9 mouse cellular contexts compared by ENCODE assay signal in genomic region chr6:41543411-41544050, GRCm38 (mm10). TPM values are rescaled to one million over a fixed set of nuclear protein-coding genes. Genes with fewer than 3 reads are reported as not detected.
A peak's percentile ranks its signal among the peaks of the same experiment; 100 is the strongest.
DNase-seq lines count a peak whose midpoint lies in the region; ATAC-seq and TF ChIP-seq lines count a peak whose summit lies in the region.
"Had no signal": no experiment of that assay in that cellular context is flagged by ENCODE, and none has a peak within 500 bp of the region (broad histone marks: within the 10 kb centered on the region; RNA-seq: fewer than 3 reads in every experiment).

No protein-coding gene starts in this region.

- peak overlapping the region; percentile 56 for H3K9ac ChIP-seq in heart, embryonic 14.5 days (ENCODE audit: low read length)
- H3K9ac ChIP-seq in ES-Bruce4 (ENCODE audit: low read depth, poor library complexity, severe bottlenecking) = peak overlapping the region; percentile 68
- H3K9ac ChIP-seq in forebrain, embryonic 12.5 days = peak overlapping the region; percentile 33; the same call in 1 of the 2 replicates
- no peak overlapping the region for H3K9ac ChIP-seq in liver, embryonic 13.5 days
- 0 out of 2 replicates have a peak overlapping the region, but pooled peaks have one; percentile 16 for H3K9ac ChIP-seq in stomach, embryonic 15.5 days

- no peak for TF ChIP-seq POLR2A in ES-Bruce4 (IDR thresholded peaks at IDR 0.05; ENCODE audit: insufficient read depth, low read length)

- no peak for DNase-seq in heart, postnatal 36 days
- no peak for DNase-seq in liver, embryonic 13.5 days
- DNase-seq in cerebellum, adult 18-20 months = no peak
- DNase-seq in yolk sac, embryonic 10.5 days (ENCODE audit: low spot score) = no peak

- no peak overlapping the region for H3K27ac ChIP-seq in heart, embryonic 14.5 days (replicated peaks in 1 of 2; ENCODE audit: control insufficient read depth in 1 of 2, insufficient read depth in 1 of 2, low read depth in 2 of 2, low read length in 2 of 2)
- H3K27ac ChIP-seq in ES-Bruce4 (ENCODE audit: insufficient read depth, low read length) = no peak overlapping the region
- no peak overlapping the region for H3K27ac ChIP-seq in forebrain, embryonic 12.5 days
- no peak overlapping the region for H3K27ac ChIP-seq in liver, embryonic 13.5 days
- no peak overlapping the region for H3K27ac ChIP-seq in stomach, embryonic 15.5 days

- TF ChIP-seq CTCF in ES-Bruce4 (IDR thresholded peaks at IDR 0.05; ENCODE audit: low read depth, low read length) = no peak

- no peak for ATAC-seq in heart, embryonic 14.5 days (ENCODE audit: insufficient number of reproducible peaks, insufficient read depth, low FRiP score, low read depth)
- ATAC-seq in forebrain, embryonic 12.5 days (ENCODE audit: low FRiP score) = 0 out of 2 replicates have a peak, but pooled peaks have one; percentile 24
- ATAC-seq in liver, embryonic 13.5 days (ENCODE audit: low read depth) = no peak
- no peak for ATAC-seq in stomach, embryonic 15.5 days (ENCODE audit: insufficient read depth, low FRiP score, low read depth)

- H3K9me3 ChIP-seq in heart, embryonic 14.5 days (ENCODE audit: control insufficient read depth, low read length) = no peaks in the 10 kb centered on the region
- no peaks in the 10 kb centered on the region for H3K9me3 ChIP-seq in ES-Bruce4 (replicated peaks; ENCODE audit: control insufficient read depth, insufficient read depth, low read length, poor library complexity, severe bottlenecking)
- H3K9me3 ChIP-seq in forebrain, embryonic 12.5 days = no peaks in the 10 kb centered on the region
- no peaks in the 10 kb centered on the region for H3K9me3 ChIP-seq in liver, embryonic 13.5 days (replicated peaks)
- no peaks in the 10 kb centered on the region for H3K9me3 ChIP-seq in stomach, embryonic 15.5 days

- H3K27me3 ChIP-seq in heart, embryonic 14.5 days (ENCODE audit: control insufficient read depth, insufficient read depth, low read length) = 0 out of 2 replicates have a peak, but pooled peaks cover 8% of the 10 kb centered on the region
- H3K27me3 ChIP-seq in ES-Bruce4 (ENCODE audit: control insufficient read depth, insufficient read depth, low read length, poor library complexity, severe bottlenecking) = peaks cover 4% of the 10 kb centered on the region
- H3K27me3 ChIP-seq in forebrain, embryonic 12.5 days = peaks cover 7% of the 10 kb centered on the region; the same call in 1 of the 2 replicates
- H3K27me3 ChIP-seq in liver, embryonic 13.5 days = peaks cover 8% of the 10 kb centered on the region
- H3K27me3 ChIP-seq in stomach, embryonic 15.5 days (replicated peaks) = no peaks in the 10 kb centered on the region

- WGBS in heart, embryonic 14.5 days = 3% methylated on average over 28 of the region's 28 CpGs
- 6% methylated on average over 28 of the region's 28 CpGs for WGBS in forebrain, embryonic 12.5 days
- WGBS in liver, embryonic 13.5 days (ENCODE audit: insufficient replicate concordance) = 12% methylated on average over 28 of the region's 28 CpGs
- 7% methylated on average over 28 of the region's 28 CpGs for WGBS in stomach, embryonic 15.5 days

- TF ChIP-seq EP300 in ES-Bruce4 (IDR thresholded peaks at IDR 0.05; ENCODE audit: insufficient read depth, low read depth, low read length) = no peak

- H3K36me3 ChIP-seq in heart, embryonic 14.5 days (ENCODE audit: control insufficient read depth, insufficient read depth, low read length) = no peaks in the 10 kb centered on the region
- no peaks in the 10 kb centered on the region for H3K36me3 ChIP-seq in ES-Bruce4 (ENCODE audit: control insufficient read depth, insufficient read depth, low read length, poor library complexity, severe bottlenecking)
- H3K36me3 ChIP-seq in forebrain, embryonic 12.5 days (replicated peaks) = no peaks in the 10 kb centered on the region
- H3K36me3 ChIP-seq in liver, embryonic 13.5 days = no peaks in the 10 kb centered on the region
- H3K36me3 ChIP-seq in stomach, embryonic 15.5 days = no peaks in the 10 kb centered on the region

- intact Hi-C loops in heart, postnatal 36 days (cut with DNase I) = no loop called here

- H3K4me1 ChIP-seq in heart, embryonic 14.5 days (ENCODE audit: control insufficient read depth in 2 of 2, insufficient read depth in 2 of 2, low read length in 2 of 2) = no peaks in the 10 kb centered on the region
- H3K4me1 ChIP-seq in ES-Bruce4 (ENCODE audit: control insufficient read depth, insufficient read depth, low read length) = no peaks in the 10 kb centered on the region
- peaks cover 18% of the 10 kb centered on the region for H3K4me1 ChIP-seq in forebrain, embryonic 12.5 days
- peaks cover 28% of the 10 kb centered on the region for H3K4me1 ChIP-seq in liver, embryonic 13.5 days (replicated peaks)
- H3K4me1 ChIP-seq in stomach, embryonic 15.5 days = no peaks in the 10 kb centered on the region

- peak overlapping the region; percentile 26 to 36; a peak in 3 of 4 replicates for H3K4me3 ChIP-seq in heart, embryonic 14.5 days (ENCODE audit: control insufficient read depth in 1 of 2, insufficient read depth in 1 of 2, low read depth in 1 of 2, low read length in 2 of 2)
- H3K4me3 ChIP-seq in ES-Bruce4 (ENCODE audit: low read depth, low read length) = peak overlapping the region; percentile 5; the same call in 1 of the 2 replicates
- peak overlapping the region; percentile 35 for H3K4me3 ChIP-seq in forebrain, embryonic 12.5 days (replicated peaks)
- 0 out of 2 replicates have a peak overlapping the region, but pooled peaks have one; percentile 15 for H3K4me3 ChIP-seq in liver, embryonic 13.5 days (replicated peaks)
- peak overlapping the region; percentile 32 for H3K4me3 ChIP-seq in stomach, embryonic 15.5 days (replicated peaks)

- peak overlapping the region; percentile 75 for H3K4me2 ChIP-seq in heart, embryonic 14.5 days (ENCODE audit: low read length)
- peak overlapping the region; percentile 59 for H3K4me2 ChIP-seq in forebrain, embryonic 12.5 days
- H3K4me2 ChIP-seq in liver, embryonic 13.5 days = peak overlapping the region; percentile 43
- H3K4me2 ChIP-seq in stomach, embryonic 15.5 days = peak overlapping the region; percentile 51

RNA-seq across cellular contexts. Expression of gene Prss2, which starts 21.9 kb away (rescaled TPM):
- polyA plus RNA-seq in heart, embryonic 14.5 days (2014; fragmentation: Nextera tagmentation; extraction: Ambion mirVana) = not detected in 2 replicates
- total RNA-seq in heart, postnatal 36 days (2021) = not detected
- not detected in 2 replicates for polyA plus RNA-seq in ES-Bruce4 (2011; ENCODE audit: insufficient read depth, insufficient read length, low read depth, missing spikeins)
- not detected in 2 replicates for polyA plus RNA-seq in forebrain, embryonic 12.5 days (2016; fragmentation: Nextera tagmentation; extraction: Ambion mirVana)
- polyA plus RNA-seq in liver, embryonic 13.5 days (2015; fragmentation: Nextera tagmentation; extraction: Ambion mirVana) = not detected in 2 replicates
- 141 and 187 TPM in 2 replicates for polyA plus RNA-seq in stomach, embryonic 15.5 days (2015; fragmentation: Nextera tagmentation; extraction: Ambion mirVana)
- total RNA-seq: MEL had no signal

Comparison
In these comparisons a context has a peak if more than half of its experiments do, and no peak if none do; other contexts are left out.
1. RNA of gene Prss2, which starts 21.9 kb away (polyA plus RNA-seq): 141 to 187 TPM in stomach, embryonic 15.5 days; not detected in heart, embryonic 14.5 days, not detected in ES-Bruce4, not detected in forebrain, embryonic 12.5 days and not detected in liver, embryonic 13.5 days; every median in the first group is over 100 times any median in the second.
2. Peak in every context shown above with its lines, with median percentiles within 50 percentile points of each other: H3K4me2 ChIP-seq and H3K4me3 ChIP-seq.